Mouse (Mus musculus): ENCODE measurements around the gene Zbtb45. TPM values are rescaled to one million over a fixed set of nuclear protein-coding genes. Genes with fewer than 3 reads are reported as not detected.

The Zbtb45 gene
- polyA plus RNA-seq, 1 experiment from 2014 or later: 44.0 TPM

- H3K27me3 ChIP-seq (ENCODE audit: control insufficient read depth, insufficient read depth, low read depth, low read length): no peaks in the 10 kb centered on the region; the same call in none of the 2 replicates
- WGBS: under 1% methylated on average over 27 of the region's 33 CpGs
- ATAC-seq: no peak
- H3K4me1 ChIP-seq (ENCODE audit: control insufficient read depth, insufficient read depth, low read length): peaks cover 34% of the 10 kb centered on the region
- peak overlapping the region; percentile 100 for H3K27ac ChIP-seq (ENCODE audit: low read length)
- peak overlapping the region; percentile 97 for H3K9ac ChIP-seq (ENCODE audit: low read depth, low read length)
- no peaks in the 10 kb centered on the region for H3K9me3 ChIP-seq (replicated peaks; ENCODE audit: control insufficient read depth, low read length, poor library complexity, severe bottlenecking)
- peak overlapping the region; percentile 89 for H3K4me2 ChIP-seq (ENCODE audit: low read length)
- H3K36me3 ChIP-seq (ENCODE audit: control insufficient read depth, insufficient read depth, low read length): peaks cover 9% of the 10 kb centered on the region
- peak overlapping the region; percentile 72 for H3K4me3 ChIP-seq (ENCODE audit: low read depth, low read length)
These were observed 27.5 kb upstream of the Zbtb45 start for GRCm38 (mm10) chr7:13037366-13037765.

- Histone ChIP-seq H3K9me3 (replicated peaks; ENCODE audit: control insufficient read depth, low read length, poor library complexity, severe bottlenecking) (no peaks in the 10 kb centered on the region), H3K9ac (ENCODE audit: low read depth, low read length) (peak overlapping the region; percentile 97), H3K36me3 (ENCODE audit: control insufficient read depth, insufficient read depth, low read length) (peaks cover 13% of the 10 kb centered on the region), H3K4me3 (ENCODE audit: low read depth, low read length) (peak overlapping the region; percentile 72), H3K4me1 (ENCODE audit: control insufficient read depth, insufficient read depth, low read length) (peaks cover 34% of the 10 kb centered on the region), H3K27me3 (ENCODE audit: control insufficient read depth, insufficient read depth, low read depth, low read length) (no peaks in the 10 kb centered on the region; the same call in 1 of the 2 replicates), H3K4me2 (ENCODE audit: low read length) (peak overlapping the region; percentile 89), H3K27ac (ENCODE audit: low read length) (peak overlapping the region; percentile 100)
- ATAC-seq: no peak
- WGBS: 46% methylated on average over 4 of the region's 4 CpGs
These were observed 27.0 kb upstream of the Zbtb45 start for GRCm38 (mm10) chr7:13036806-13037205.

- H3K27me3 ChIP-seq (ENCODE audit: control insufficient read depth, insufficient read depth, low read depth, low read length): no peaks in the 10 kb centered on the region
- WGBS: 83% methylated on average over 17 of the region's 17 CpGs
- peak overlapping the region; percentile 91 for H3K27ac ChIP-seq (ENCODE audit: low read length)
- peak; percentile 0; the same call in 1 of the 2 replicates for ATAC-seq
- peaks cover 20% of the 10 kb centered on the region for H3K36me3 ChIP-seq (ENCODE audit: control insufficient read depth, insufficient read depth, low read length)
- peak overlapping the region; percentile 72; the same call in 1 of the 2 replicates for H3K9ac ChIP-seq (ENCODE audit: low read depth, low read length)
- no peak overlapping the region; the same call in 1 of the 2 replicates for H3K4me3 ChIP-seq (ENCODE audit: low read depth, low read length)
- H3K4me1 ChIP-seq (ENCODE audit: control insufficient read depth, insufficient read depth, low read length): peaks cover 34% of the 10 kb centered on the region
- peak overlapping the region; percentile 87 for H3K4me2 ChIP-seq (ENCODE audit: low read length)
- H3K9me3 ChIP-seq (replicated peaks; ENCODE audit: control insufficient read depth, low read length, poor library complexity, severe bottlenecking): no peaks in the 10 kb centered on the region
These were observed 25.5 kb upstream of the Zbtb45 start for GRCm38 (mm10) chr7:13035211-13035855.

GRCm38 (mm10) chr7:13034148-13034977 lies 24.5 kb upstream of the Zbtb45 start, which contains the start of gene Chmp2a:
Chmp2a (minus strand) TSS chr7:13034807.
- Histone ChIP-seq H3K9ac (ENCODE audit: low read depth, low read length) (peak within 1 kb of the TSS; percentile 72), H3K27ac (ENCODE audit: low read length) (peak within 1 kb of the TSS; percentile 91), H3K4me2 (ENCODE audit: low read length) (peak within 1 kb of the TSS; percentile 87), H3K27me3 (ENCODE audit: control insufficient read depth, insufficient read depth, low read depth, low read length) (no peaks in the 10 kb centered on the region), H3K36me3 (ENCODE audit: control insufficient read depth, insufficient read depth, low read length) (peaks cover 29% of the 10 kb centered on the region), H3K4me3 (ENCODE audit: low read depth, low read length) (peak within 1 kb of the TSS; percentile 52), H3K4me1 (ENCODE audit: control insufficient read depth, insufficient read depth, low read length) (peaks cover 34% of the 10 kb centered on the region), H3K9me3 (replicated peaks; ENCODE audit: control insufficient read depth, low read length, poor library complexity, severe bottlenecking) (no peaks in the 10 kb centered on the region)
- under 1% methylated on average over 44 of the region's 45 CpGs for WGBS
- ATAC-seq: peak; percentile 79

GRCm38 (mm10) chr7:13033451-13034147 lies 23.8 kb upstream of the Zbtb45 start:
- no peak for ATAC-seq
- peaks cover 37% of the 10 kb centered on the region for H3K36me3 ChIP-seq (ENCODE audit: control insufficient read depth, insufficient read depth, low read length)
- peak overlapping the region; percentile 72 for H3K9ac ChIP-seq (ENCODE audit: low read depth, low read length)
- H3K4me1 ChIP-seq (ENCODE audit: control insufficient read depth, insufficient read depth, low read length): peaks cover 26% of the 10 kb centered on the region
- H3K4me3 ChIP-seq (ENCODE audit: low read depth, low read length): peak overlapping the region; percentile 52
- H3K27me3 ChIP-seq (ENCODE audit: control insufficient read depth, insufficient read depth, low read depth, low read length): no peaks in the 10 kb centered on the region
- 49% methylated on average over 13 of the region's 13 CpGs for WGBS
- H3K9me3 ChIP-seq (replicated peaks; ENCODE audit: control insufficient read depth, low read length, poor library complexity, severe bottlenecking): no peaks in the 10 kb centered on the region
- peak overlapping the region; percentile 91 for H3K27ac ChIP-seq (ENCODE audit: low read length)
- peak overlapping the region; percentile 87 for H3K4me2 ChIP-seq (ENCODE audit: low read length)

- Histone ChIP-seq H3K27ac (ENCODE audit: low read length) (no peak overlapping the region), H3K4me1 (ENCODE audit: control insufficient read depth, insufficient read depth, low read length) (peaks cover 26% of the 10 kb centered on the region), H3K27me3 (ENCODE audit: control insufficient read depth, insufficient read depth, low read depth, low read length) (no peaks in the 10 kb centered on the region), H3K9me3 (replicated peaks; ENCODE audit: control insufficient read depth, low read length, poor library complexity, severe bottlenecking) (no peaks in the 10 kb centered on the region), H3K9ac (ENCODE audit: low read depth, low read length) (0 out of 2 replicates have a peak overlapping the region, but pooled peaks have one; percentile 2), H3K4me3 (ENCODE audit: low read depth, low read length) (no peak overlapping the region), H3K36me3 (ENCODE audit: control insufficient read depth, insufficient read depth, low read length) (peaks cover 47% of the 10 kb centered on the region), H3K4me2 (ENCODE audit: low read length) (no peak overlapping the region)
- 92% methylated on average over 7 of the region's 7 CpGs for WGBS
- no peak for ATAC-seq
These were observed 22.7 kb upstream of the Zbtb45 start for GRCm38 (mm10) chr7:13032541-13032940.

GRCm38 (mm10) chr7:13031983-13032382 lies 22.1 kb upstream of the Zbtb45 start:
- H3K9ac ChIP-seq (ENCODE audit: low read depth, low read length): no peak overlapping the region
- no peak overlapping the region for H3K4me2 ChIP-seq (ENCODE audit: low read length)
- peaks cover 27% of the 10 kb centered on the region for H3K4me1 ChIP-seq (ENCODE audit: control insufficient read depth, insufficient read depth, low read length)
- H3K27me3 ChIP-seq (ENCODE audit: control insufficient read depth, insufficient read depth, low read depth, low read length): no peaks in the 10 kb centered on the region
- peaks cover 53% of the 10 kb centered on the region for H3K36me3 ChIP-seq (ENCODE audit: control insufficient read depth, insufficient read depth, low read length)
- no peak for ATAC-seq
- no peak overlapping the region for H3K4me3 ChIP-seq (ENCODE audit: low read depth, low read length)
- WGBS: 96% methylated on average over 2 of the region's 2 CpGs
- H3K9me3 ChIP-seq (replicated peaks; ENCODE audit: control insufficient read depth, low read length, poor library complexity, severe bottlenecking): no peaks in the 10 kb centered on the region
- H3K27ac ChIP-seq (ENCODE audit: low read length): no peak overlapping the region

- Histone ChIP-seq H3K27ac (ENCODE audit: low read length) (no peak overlapping the region), H3K4me3 (ENCODE audit: low read depth, low read length) (no peak overlapping the region), H3K4me1 (ENCODE audit: control insufficient read depth, insufficient read depth, low read length) (peaks cover 29% of the 10 kb centered on the region), H3K9me3 (replicated peaks; ENCODE audit: control insufficient read depth, low read length, poor library complexity, severe bottlenecking) (no peaks in the 10 kb centered on the region), H3K4me2 (ENCODE audit: low read length) (no peak overlapping the region), H3K36me3 (ENCODE audit: control insufficient read depth, insufficient read depth, low read length) (peaks cover 54% of the 10 kb centered on the region), H3K9ac (ENCODE audit: low read depth, low read length) (no peak overlapping the region), H3K27me3 (ENCODE audit: control insufficient read depth, insufficient read depth, low read depth, low read length) (no peaks in the 10 kb centered on the region)
- no peak for ATAC-seq
- WGBS: 69% methylated on average over 5 of the region's 5 CpGs
These were observed 21.2 kb upstream of the Zbtb45 start for GRCm38 (mm10) chr7:13031069-13031468.

All from midbrain, embryonic 16.5 days (tissue).